Mouse (Mus musculus) layer of hippocampus, postnatal 14 days (tissue): ENCODE data around the gene Klf9. TPM values are rescaled to one million over a fixed set of nuclear protein-coding genes. Genes with fewer than 3 reads are reported as not detected.
"Not testable (repeated sequence)": the region's sequence is repeated elsewhere in the genome, so short reads cannot be mapped to it uniquely, and the experiment has no call there.

Experiments used
- DNase-seq, 2 experiments: peaks; one replicate each; pipeline ENCODE4 v3.0.0; 2021 to 2022; ENCODE audit warnings: low spot score in 2 of 2, mixed read lengths in 1 of 2
- total RNA-seq, 2 experiments: library from RNA; stranded (reverse); gene quantifications; 2 replicates each; pipeline ENCODE4 v1.2.3; 2021

Klf9 gene
- total RNA-seq, 2 experiments from 2014 or later, result 185 to 203 TPM

DNA sequence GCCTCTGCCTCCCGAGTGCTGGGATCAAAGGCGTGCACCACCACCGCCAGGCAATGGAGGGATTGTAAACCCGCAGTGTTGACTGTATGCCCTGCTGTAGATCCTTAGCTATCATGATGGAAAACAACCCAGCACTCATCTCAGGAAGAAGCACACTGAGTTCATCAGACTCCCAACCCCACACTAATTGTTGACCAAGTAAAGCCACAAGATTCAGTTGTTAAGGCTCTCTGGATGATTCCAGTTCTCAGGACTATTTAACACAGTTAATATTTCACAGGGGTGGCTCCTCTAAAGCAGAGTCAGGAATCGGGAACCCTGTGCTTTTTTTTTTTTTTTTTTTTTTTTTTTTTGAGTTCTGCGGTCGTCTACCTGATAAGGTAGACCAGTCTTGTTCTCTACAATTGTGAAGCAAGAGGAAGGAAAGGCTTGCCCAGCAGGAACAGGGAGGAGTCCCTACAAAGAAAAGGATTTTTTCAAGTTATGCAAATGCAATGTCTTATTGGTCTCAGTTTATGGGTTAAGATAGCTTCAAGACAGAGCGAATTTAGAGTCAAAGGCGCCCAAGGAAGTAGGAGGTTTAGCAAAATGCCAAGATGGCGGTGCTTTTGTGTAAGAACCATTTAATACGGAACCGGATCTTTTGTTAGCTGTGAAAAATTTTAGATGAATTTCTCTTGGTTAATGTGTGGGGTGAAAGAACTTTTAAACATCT, 1.1 kb upstream of the Klf9 start:
- no peak for DNase-seq

- peak; percentile 63 to 71 for DNase-seq
Observed at GRCm38 (mm10) chr19:23141391-23142281, 610 bp downstream of the Klf9 start.

DNA sequence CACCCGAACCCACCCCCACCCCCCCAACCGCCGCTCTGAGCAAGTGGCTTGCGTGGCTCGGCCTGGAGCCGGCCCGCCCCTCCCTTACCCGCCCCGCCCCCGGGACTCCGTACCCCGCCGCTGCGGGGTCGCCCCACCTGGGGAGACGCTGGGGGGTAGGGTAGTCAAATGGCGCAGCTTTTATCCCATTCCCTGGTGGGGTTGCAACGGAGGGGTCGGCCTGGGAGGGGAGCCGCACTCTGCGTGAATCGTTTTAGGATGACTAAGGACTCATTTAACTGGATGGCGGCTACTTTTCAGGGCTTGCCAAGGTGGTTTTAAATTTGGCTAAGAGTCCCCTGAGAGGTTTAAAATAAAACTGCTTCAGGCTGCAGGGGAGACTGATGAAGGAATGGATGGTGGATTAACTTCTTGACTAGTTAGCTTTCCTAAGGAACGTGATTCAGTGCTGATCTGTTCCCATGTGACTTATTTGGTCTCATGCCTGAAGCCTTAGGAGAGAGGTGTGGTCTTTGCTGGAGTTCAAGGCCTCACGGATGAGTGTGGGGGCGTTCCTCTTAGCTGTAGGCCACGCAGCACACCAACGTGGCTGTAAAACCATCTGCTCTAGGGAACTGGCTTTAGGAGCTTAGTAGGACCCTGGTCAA, 1.5 kb downstream of the Klf9 start:
- DNase-seq, result no peak

- no peak for DNase-seq
Observed at GRCm38 (mm10) chr19:23143074-23143445, 2.0 kb downstream of the Klf9 start.

- no peak for DNase-seq
Observed at GRCm38 (mm10) chr19:23143541-23143940, 2.5 kb downstream of the Klf9 start.

- DNase-seq, result no peak
Observed at GRCm38 (mm10) chr19:23144031-23144430, 3.0 kb downstream of the Klf9 start.

- no peak for DNase-seq
Observed at GRCm38 (mm10) chr19:23145146-23145545, 4.1 kb downstream of the Klf9 start.

GRCm38 (mm10) chr19:23145575-23145974, 4.5 kb downstream of the Klf9 start:
- DNase-seq, result not testable (repeated sequence)

GRCm38 (mm10) chr19:23146409-23146861, 5.4 kb downstream of the Klf9 start:
- peak; percentile 75 to 90 for DNase-seq

GRCm38 (mm10) chr19:23147026-23147966, 6.3 kb downstream of the Klf9 start:
- no peak for DNase-seq

DNA sequence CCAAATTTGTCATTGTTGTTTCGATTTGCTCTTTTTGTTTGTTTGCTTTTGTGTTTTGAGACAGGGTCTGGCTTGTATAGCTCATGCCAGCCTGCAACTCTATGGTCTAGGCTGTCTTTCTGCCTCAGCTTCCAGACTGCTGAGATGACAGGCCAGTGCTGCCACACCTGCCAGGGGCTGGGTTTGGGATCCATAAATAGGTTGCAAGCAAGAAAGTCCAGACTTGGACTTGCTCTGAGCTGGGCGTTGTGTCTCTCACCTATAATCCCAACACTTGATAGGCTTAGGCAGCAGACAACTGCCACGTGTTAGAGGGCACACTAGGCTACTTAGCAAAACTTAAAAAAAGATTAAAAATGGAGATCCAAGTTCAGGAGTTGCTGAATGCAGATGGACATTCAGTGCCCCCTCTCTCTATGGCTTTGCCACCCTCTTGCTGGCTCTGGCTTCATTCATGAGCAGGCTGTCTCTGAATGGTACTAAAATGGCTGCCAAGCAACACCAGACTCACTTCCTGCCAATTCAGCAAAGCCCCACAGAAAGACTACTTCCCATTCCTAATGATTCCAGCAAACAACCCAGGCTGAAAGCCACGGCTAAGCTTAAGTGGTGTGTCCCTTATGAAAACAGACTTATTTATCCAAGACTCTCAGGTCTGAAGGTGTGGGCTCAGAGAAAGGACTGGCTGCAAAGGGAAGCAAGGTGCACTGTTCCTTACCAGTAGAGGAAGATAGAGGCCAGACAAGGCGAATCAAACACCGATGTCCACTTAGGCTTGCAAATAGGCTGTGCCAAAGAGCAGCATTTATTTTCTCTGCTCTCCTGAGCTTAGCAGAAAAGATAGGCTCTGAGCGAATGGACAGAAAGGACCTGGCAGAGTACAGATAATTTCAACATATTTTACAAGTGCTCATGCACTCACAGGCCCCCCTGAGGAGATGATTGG, 8.7 kb downstream of the Klf9 start:
- peak in 1 of 2 experiments; percentile 71 for DNase-seq

- no peak for DNase-seq
Observed at GRCm38 (mm10) chr19:23150556-23151265, 9.7 kb downstream of the Klf9 start.

DNA sequence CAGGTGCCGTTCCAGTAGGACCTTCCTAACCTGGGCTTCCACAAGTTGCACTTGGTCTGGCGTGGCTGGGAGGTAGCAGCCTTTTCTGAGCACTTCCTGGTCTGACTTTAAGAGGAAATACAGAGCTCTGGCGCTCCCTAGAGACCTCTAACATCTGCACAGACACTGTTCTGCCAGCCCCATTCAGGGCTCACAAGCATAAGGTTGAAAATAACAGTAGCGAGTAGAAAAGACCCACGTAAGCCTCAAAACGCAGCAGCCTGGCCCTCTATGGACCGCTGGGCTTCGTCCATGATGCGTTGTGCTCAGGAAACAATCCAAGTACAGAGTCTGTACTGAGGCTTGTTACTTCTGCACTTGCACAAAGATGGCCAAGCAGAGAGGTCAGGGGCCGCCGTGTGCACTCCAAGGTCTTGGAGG, 10.6 kb downstream of the Klf9 start:
- no peak for DNase-seq

DNA sequence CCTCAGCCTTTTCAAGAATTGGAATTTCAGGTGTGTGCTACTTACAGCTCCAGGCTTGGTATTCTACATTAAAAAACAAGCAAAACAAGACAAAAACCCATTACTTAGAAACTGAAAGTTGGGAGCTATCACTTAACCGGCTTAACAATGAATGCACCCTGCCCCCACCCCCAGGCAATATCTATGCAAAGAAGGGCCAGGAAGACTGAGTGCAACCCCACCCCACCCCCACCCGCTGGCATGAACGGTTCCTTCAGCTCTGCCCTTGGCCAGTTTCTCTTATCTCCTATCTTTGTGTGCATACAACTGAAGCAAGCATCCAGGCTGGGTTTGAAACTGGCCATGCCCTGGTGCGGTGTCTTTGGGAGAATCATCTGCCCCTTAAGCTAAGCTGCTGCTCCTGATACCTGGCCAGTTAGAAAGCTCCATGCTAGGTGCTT, 11.2 kb downstream of the Klf9 start:
- no peak for DNase-seq

- DNase-seq, result no peak
Observed at GRCm38 (mm10) chr19:23152771-23153605, 12.0 kb downstream of the Klf9 start.

DNA sequence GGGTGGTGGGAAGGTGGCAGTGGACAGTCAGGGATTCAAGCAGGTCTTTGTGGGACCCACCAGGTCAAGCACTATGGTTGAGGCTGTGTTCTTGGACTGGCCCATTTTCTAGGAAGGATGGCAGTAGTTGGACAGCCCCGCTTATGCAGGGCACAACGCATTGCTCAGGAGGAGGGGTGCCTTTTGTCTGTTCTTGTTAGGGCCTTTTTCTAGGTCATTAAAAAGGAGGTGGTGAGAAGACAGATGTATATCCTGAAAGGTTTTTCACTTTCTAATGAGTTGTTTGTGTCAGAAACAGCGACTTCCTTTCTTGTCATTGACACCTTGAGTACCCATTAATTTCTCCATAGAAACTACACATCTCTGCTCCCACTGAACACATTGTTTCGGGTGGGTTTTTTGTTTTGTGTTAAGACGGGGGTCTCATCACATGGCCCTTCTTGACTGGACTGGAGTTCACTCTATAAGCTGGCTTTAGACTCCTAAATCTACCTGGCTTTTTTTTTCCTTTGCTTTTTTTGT, 12.6 kb downstream of the Klf9 start:
- DNase-seq, result no peak

DNA sequence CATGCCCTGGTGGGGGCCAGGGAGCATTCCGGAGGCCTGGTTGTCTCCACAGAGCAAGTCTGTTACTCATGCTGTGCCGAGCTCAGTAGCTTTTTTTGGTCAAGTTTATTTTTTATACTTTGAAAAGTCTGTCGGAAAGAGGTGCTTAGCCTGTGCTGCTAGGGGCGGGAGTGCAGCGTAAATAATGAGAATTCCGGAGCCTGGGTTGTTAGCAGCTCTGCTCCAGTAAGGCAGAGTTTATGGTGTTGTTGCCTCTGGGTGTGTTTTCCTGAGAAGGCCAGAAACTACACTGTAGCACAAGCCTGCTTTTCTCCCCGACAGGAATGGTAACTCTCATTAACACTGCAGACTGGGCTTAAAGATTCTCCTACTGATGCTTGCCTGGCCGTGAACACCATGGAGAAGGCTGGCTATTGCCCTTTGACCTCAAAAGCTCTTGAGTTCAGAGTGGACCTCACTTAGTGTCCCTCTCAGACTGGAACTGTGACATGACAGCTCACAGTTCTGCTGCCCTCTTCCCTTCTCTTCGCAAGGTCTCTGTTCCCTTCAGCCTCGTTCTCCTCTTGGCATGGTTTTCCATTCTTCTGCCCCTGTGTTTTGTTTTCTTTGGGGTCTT, 18.9 kb downstream of the Klf9 start:
- DNase-seq, result no peak
